Mouse (Mus musculus) thymus, adult 2 months (tissue): ENCODE results near the gene Edn3. TPM values are rescaled to one million over a fixed set of nuclear protein-coding genes. Genes with fewer than 3 reads are reported as not detected.

ENCODE experiments used
- DNase-seq: peaks from one replicate; pipeline ENCODE4 v3.0.0; 2021
- H3K27ac ChIP-seq: fragments of 200-500 bp; 2 replicates; pipeline ENCODE4 v1.5.1; 2012; ENCODE audit warnings: low read length, control low read depth; ENCODE audit not compliant: control insufficient read depth, insufficient read depth
- H3K27me3 ChIP-seq: fragments of 200-500 bp; 2 replicates; pipeline ENCODE4 v1.6.1; 2012; ENCODE audit warnings: mild to moderate bottlenecking, low read length, moderate library complexity, mixed read lengths; ENCODE audit not compliant: control insufficient read depth, insufficient read depth
- H3K36me3 ChIP-seq: fragments of 200-500 bp; 2 replicates; pipeline ENCODE4 v1.6.1; 2012; ENCODE audit warnings: mild to moderate bottlenecking, low read length, moderate library complexity; ENCODE audit not compliant: control insufficient read depth, insufficient read depth
- H3K4me1 ChIP-seq: fragments of 200-500 bp; replicated peaks from 2 replicates; pipeline ENCODE4 v1.6.1; 2012; ENCODE audit warnings: low read length; ENCODE audit not compliant: control insufficient read depth, insufficient read depth
- H3K4me3 ChIP-seq: fragments of 200-500 bp; 2 replicates; pipeline ENCODE4 v1.5.1; 2012; ENCODE audit warnings: mild to moderate bottlenecking, low read length, control low read depth, moderate library complexity; ENCODE audit not compliant: control insufficient read depth, insufficient read depth
- CTCF ChIP-seq: fragments of 200-500 bp; IDR thresholded peaks from 2 replicates; pipeline ENCODE4 v1.5.1; 2012; ENCODE audit warnings: mild to moderate bottlenecking, control low read depth, low read length, moderate library complexity, borderline replicate concordance; ENCODE audit not compliant: control insufficient read depth, poor library complexity, insufficient read depth; ENCODE audit errors: extremely low read depth
- POLR2A ChIP-seq: fragments of 200-500 bp; IDR thresholded peaks from 2 replicates; pipeline ENCODE4 v1.6.1; 2012; ENCODE audit warnings: mild to moderate bottlenecking, low read length, control low read depth, moderate library complexity; ENCODE audit not compliant: control insufficient read depth, poor library complexity, insufficient read depth; ENCODE audit errors: extremely low read depth
- WGBS: fragments of 180-500 bp; shearing (Covaris S2); methylation state at CpG from one replicate; pipeline ENCODE4 v1.1.7; 2018; 5-methylcytosine and 5-hydroxymethylcytosine counted together
- polyA plus RNA-seq: library from polyadenylated mRNA; depleted of rRNA; stranded (reverse); fragments of >200 nt; gene quantifications from 2 replicates; pipeline ENCODE4 v1.2.3, GENCODE M21; 2012

The Edn3 gene
- polyA plus RNA-seq, 1 experiment, result 0.08 TPM

DNA sequence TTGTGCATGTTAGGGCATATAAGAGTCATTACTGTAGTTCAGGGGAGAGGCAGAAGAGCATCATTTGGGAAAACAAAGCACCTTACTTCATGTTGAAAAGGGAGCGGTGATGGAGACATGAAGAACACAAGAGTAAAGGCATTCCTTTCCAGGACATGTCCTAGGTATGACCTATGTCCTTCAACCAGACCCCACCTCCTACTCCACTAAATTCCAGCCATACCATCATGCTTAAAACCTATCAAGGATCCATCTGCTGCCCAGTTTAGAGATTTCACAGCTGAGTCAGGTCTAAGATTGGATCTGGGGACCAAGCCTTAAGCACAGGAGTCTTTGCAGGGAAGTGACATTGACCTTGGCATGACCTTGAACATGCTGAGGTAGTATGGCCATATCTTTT, 25.1 kb upstream of the Edn3 start:
- Histone ChIP-seq H3K4me1 (no peaks in the 10 kb centered on the region), H3K27ac (no peak overlapping the region), H3K27me3 (no peaks in the 10 kb centered on the region), H3K4me3 (no peak overlapping the region), H3K36me3 (no peaks in the 10 kb centered on the region)
- WGBS, result 100% methylated on average over 1 of the region's 1 CpGs
- no peak for DNase-seq
- TF ChIP-seq POLR2A (no peak), CTCF (no peak)

DNA sequence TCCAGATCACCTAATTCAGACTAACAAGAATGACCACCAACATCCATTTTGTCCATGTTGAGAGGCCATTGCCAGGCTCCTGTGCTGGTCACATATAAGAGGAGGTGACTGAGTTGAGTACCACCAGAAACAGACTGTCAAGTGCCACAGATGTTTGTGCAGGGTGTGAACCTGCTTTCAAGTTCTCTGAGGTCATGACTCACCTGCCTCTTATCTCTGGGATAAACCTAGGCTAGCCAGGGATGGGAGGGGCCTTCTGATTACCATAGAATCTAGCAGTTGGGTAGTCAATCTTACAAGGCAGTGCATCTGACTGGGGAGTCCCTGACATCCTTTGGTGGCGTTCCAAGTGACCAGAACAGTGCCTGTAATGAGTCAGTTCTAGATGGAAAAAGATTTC, 13.2 kb upstream of the Edn3 start:
- DNase-seq, result no peak
- no peak overlapping the region for H3K4me3 ChIP-seq
- no peaks in the 10 kb centered on the region for H3K27me3 ChIP-seq
- H3K36me3 ChIP-seq, result no peaks in the 10 kb centered on the region
- TF ChIP-seq CTCF (no peak), POLR2A (no peak)
- no peaks in the 10 kb centered on the region for H3K4me1 ChIP-seq
- WGBS, result 88% methylated on average over 1 of the region's 1 CpGs
- no peak overlapping the region for H3K27ac ChIP-seq

DNA sequence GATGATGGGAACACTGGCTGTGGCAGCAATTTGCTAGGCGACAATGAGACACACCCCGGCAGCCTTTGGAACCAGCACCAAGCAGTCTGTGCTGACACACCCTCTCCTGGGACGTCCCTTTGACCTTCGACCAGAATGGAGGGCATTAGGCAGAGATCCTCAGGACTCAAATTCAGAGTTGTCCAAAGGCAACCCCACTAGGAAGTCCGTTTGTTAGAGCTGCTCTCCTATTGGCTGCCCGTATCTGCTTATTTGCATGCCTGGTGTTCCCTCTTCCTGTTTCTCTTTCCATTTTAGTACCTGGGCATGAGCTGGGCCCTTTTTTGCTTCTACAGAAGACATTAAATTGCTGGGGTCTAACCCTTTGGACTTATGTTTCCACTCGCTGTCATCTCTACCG, 12.0 kb upstream of the Edn3 start:
- no peaks in the 10 kb centered on the region for H3K27me3 ChIP-seq
- DNase-seq, result no peak
- no peak overlapping the region for H3K4me3 ChIP-seq
- no peaks in the 10 kb centered on the region for H3K4me1 ChIP-seq
- H3K36me3 ChIP-seq, result no peaks in the 10 kb centered on the region
- TF ChIP-seq POLR2A, result no peak
- no peak overlapping the region for H3K27ac ChIP-seq
- 88% methylated on average over 8 of the region's 8 CpGs for WGBS

DNA sequence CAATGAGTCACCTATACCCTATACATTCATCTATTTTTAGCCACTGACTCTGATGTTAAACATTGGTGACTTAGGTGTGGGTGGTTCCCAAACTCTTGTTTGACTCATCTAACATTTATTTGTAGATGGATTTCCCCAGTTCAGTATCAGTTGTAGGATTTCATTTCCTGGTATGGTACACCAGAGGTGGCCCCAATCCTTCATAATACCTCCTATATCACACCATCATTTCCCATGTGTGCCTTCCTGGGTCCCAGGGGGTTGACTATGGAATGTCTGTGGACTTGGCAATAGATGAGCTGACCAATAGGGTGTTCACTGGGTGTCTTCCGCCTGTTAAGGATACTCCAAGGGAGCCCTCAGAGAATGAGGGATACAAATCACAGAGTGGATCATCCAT, 7.2 kb upstream of the Edn3 start:
- no peak overlapping the region for H3K27ac ChIP-seq
- H3K4me1 ChIP-seq, result no peaks in the 10 kb centered on the region
- TF ChIP-seq POLR2A (no peak), CTCF (no peak)
- 97% methylated on average over 1 of the region's 1 CpGs for WGBS
- H3K27me3 ChIP-seq, result no peaks in the 10 kb centered on the region
- DNase-seq, result no peak
- H3K36me3 ChIP-seq, result no peaks in the 10 kb centered on the region
- H3K4me3 ChIP-seq, result no peak overlapping the region

- WGBS, result 98% methylated on average over 1 of the region's 1 CpGs
These were observed 6.2 kb upstream of the Edn3 start for GRCm38 (mm10) chr2:174754231-174754630.

GRCm38 (mm10) chr2:174759189-174759588, 1.2 kb upstream of the Edn3 start:
- Histone ChIP-seq H3K27ac (no peak overlapping the region), H3K4me3 (no peak overlapping the region), H3K36me3 (no peaks in the 10 kb centered on the region), H3K27me3 (no peaks in the 10 kb centered on the region), H3K4me1 (no peaks in the 10 kb centered on the region)
- DNase-seq, result no peak
- TF ChIP-seq POLR2A (no peak), CTCF (no peak)
- 90% methylated on average over 4 of the region's 4 CpGs for WGBS

More at GRCm38 (mm10) chr2:174754231-174754630, 6.2 kb upstream of the Edn3 start:
- no peak for DNase-seq
- H3K4me1 ChIP-seq, result no peaks in the 10 kb centered on the region
- H3K27ac ChIP-seq, result no peak overlapping the region
- H3K36me3 ChIP-seq, result no peaks in the 10 kb centered on the region
- H3K4me3 ChIP-seq, result no peak overlapping the region
- TF ChIP-seq CTCF (no peak), POLR2A (no peak)
- no peaks in the 10 kb centered on the region for H3K27me3 ChIP-seq

DNA sequence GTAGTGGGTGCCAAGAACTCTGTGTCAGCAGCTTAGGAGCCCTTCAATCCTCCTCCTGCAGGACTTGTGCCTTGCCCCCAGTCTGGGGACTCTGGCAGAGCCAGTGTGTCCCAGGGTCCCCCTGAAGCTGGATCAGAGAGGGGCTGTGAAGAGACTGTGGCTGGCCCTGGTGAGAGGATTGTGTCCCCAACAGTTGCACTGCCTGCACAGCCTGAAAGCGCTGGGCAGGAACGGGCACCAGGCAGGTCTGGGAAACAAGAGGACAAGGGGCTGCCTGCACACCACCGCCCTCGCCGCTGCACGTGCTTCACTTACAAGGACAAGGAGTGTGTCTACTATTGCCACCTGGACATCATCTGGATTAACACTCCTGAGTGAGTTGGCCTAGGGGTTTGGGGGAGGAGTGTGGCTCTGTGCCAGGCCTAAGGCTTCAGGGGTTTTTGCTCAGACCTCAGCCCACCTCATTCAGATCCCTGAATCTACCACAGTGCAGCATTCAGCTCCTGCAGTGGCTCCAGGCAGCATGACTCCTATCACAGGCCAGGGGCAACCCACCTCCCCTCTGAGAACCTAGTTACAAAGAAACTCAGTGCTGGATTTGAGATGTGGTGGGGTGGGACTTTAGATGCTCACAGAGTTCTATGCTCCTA, 1.2 kb downstream of the Edn3 start:
- no peak for DNase-seq
- H3K36me3 ChIP-seq, result no peaks in the 10 kb centered on the region
- no peak for TF ChIP-seq POLR2A
- TF ChIP-seq CTCF, result no peak
- no peak overlapping the region for H3K27ac ChIP-seq
- H3K4me1 ChIP-seq, result no peaks in the 10 kb centered on the region
- H3K27me3 ChIP-seq, result no peaks in the 10 kb centered on the region
- WGBS, result 97% methylated on average over 6 of the region's 6 CpGs
- H3K4me3 ChIP-seq, result no peak overlapping the region
